Mouse (Mus musculus): ENCODE measurements around the gene Ppp1r14d.

DNA sequence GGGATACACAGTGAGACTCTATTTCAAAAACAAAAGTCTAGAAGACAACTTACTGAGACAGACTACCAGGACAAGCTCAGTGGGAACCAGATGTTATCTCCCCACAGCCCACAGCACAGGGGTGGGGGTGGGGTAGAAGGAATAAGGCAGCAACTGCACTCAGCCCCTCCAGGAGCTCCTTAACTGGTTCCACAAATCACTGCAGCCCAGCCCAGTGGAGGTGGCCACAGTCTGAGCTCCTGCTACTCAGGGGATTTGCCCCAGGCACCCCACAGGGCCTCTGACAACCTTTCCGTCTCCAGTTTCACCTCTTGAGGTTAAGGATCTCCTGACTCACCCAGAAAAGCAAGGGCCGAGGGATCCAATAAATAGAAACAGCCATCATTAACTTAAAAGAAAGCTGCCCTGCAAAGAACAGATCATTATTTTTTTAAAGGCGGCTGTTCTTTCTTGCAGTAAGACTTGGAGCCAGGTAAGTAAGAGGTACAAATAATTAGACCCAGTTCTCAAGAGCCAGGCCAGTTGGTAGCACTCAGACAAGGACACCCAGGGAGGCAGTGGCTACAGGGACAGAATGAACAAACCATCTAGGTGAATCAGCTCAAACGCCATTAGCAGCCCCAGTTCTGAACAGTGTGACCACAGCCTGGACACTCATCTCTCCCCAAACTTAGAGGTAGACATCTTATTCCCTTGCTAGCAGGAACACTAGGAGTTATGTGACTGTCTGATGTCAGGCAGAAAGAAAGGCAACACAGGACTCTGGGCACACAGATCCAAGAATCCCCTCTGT is 33.2 kb downstream of the Ppp1r14d start:
- TF ChIP-seq CTCF (IDR thresholded peaks at IDR 0.05; ENCODE audit: extremely low read depth, insufficient read depth, low read length) = no peak
- no peak for TF ChIP-seq POLR2A (IDR thresholded peaks at IDR 0.05; ENCODE audit: extremely low read depth, insufficient read depth, low read length)
